9 mouse cellular contexts compared by ENCODE assay signal in genomic region chr1:153140747-153141228, GRCm38 (mm10). TPM values are rescaled to one million over a fixed set of nuclear protein-coding genes. Genes with fewer than 3 reads are reported as not detected.
A peak's percentile ranks its signal among the peaks of the same experiment; 100 is the strongest.
DNase-seq lines count a peak whose midpoint lies in the region; ATAC-seq and TF ChIP-seq lines count a peak whose summit lies in the region.
"Had no signal": no experiment of that assay in that cellular context is flagged by ENCODE, and none has a peak within 500 bp of the region (broad histone marks: within the 10 kb centered on the region; RNA-seq: fewer than 3 reads in every experiment).

No protein-coding gene starts in this region.

- no peak for ATAC-seq in heart, embryonic 12.5 days (ENCODE audit: insufficient number of reproducible peaks, low FRiP score)
- ATAC-seq in heart, embryonic 11.5 days (replicated peaks; ENCODE audit: insufficient number of reproducible peaks, low FRiP score, low TSS enrichment) = no peak
- ATAC-seq in intestine, embryonic 16.5 days = peak; percentile 89
- ATAC-seq in stomach, embryonic 14.5 days (ENCODE audit: insufficient number of reproducible peaks, insufficient read depth, low FRiP score, low read depth) = peak; percentile 64; the same call in 1 of the 2 replicates
- ATAC-seq in midbrain, embryonic 15.5 days (replicated peaks) = no peak
- no peak for ATAC-seq in hindbrain, postnatal 0 days

- WGBS in heart, embryonic 12.5 days = 18% methylated on average over 8 of the region's 8 CpGs
- 17% methylated on average over 8 of the region's 8 CpGs for WGBS in heart, embryonic 11.5 days (ENCODE audit: insufficient replicate concordance)
- 13% methylated on average over 8 of the region's 8 CpGs for WGBS in intestine, embryonic 16.5 days
- 8% methylated on average over 8 of the region's 8 CpGs for WGBS in stomach, embryonic 14.5 days
- 38% methylated on average over 8 of the region's 8 CpGs for WGBS in midbrain, embryonic 15.5 days
- 45% methylated on average over 8 of the region's 8 CpGs for WGBS in hindbrain, postnatal 0 days

- peaks cover 40% of the 10 kb centered on the region for H3K4me1 ChIP-seq in heart, embryonic 12.5 days (replicated peaks)
- peaks cover 22% of the 10 kb centered on the region for H3K4me1 ChIP-seq in heart, embryonic 11.5 days (ENCODE audit: control insufficient read depth, insufficient read depth, low read length)
- peaks cover 19% of the 10 kb centered on the region for H3K4me1 ChIP-seq in intestine, embryonic 16.5 days (ENCODE audit: control insufficient read depth, insufficient read depth, low read length)
- 0 out of 2 replicates have a peak, but pooled peaks cover 7% of the 10 kb centered on the region for H3K4me1 ChIP-seq in stomach, embryonic 14.5 days (ENCODE audit: control insufficient read depth, insufficient read depth, low read length)
- no peaks in the 10 kb centered on the region for H3K4me1 ChIP-seq in midbrain, embryonic 15.5 days
- no peaks in the 10 kb centered on the region for H3K4me1 ChIP-seq in hindbrain, postnatal 0 days (ENCODE audit: insufficient read depth, low read length)

- no peak overlapping the region for H3K27ac ChIP-seq in heart, embryonic 12.5 days (ENCODE audit: poor library complexity, severe bottlenecking)
- no peak overlapping the region for H3K27ac ChIP-seq in heart, embryonic 11.5 days (ENCODE audit: low read depth, low read length)
- H3K27ac ChIP-seq in intestine, embryonic 16.5 days (ENCODE audit: low read length) = peak overlapping the region; percentile 49
- no peak overlapping the region for H3K27ac ChIP-seq in stomach, embryonic 14.5 days (ENCODE audit: low read length)
- H3K27ac ChIP-seq in midbrain, embryonic 15.5 days = no peak overlapping the region
- no peak overlapping the region for H3K27ac ChIP-seq in hindbrain, postnatal 0 days
- H3K27ac ChIP-seq: liver, embryonic 13.5 days had no signal

- H3K36me3 ChIP-seq in heart, embryonic 12.5 days = no peaks in the 10 kb centered on the region
- no peaks in the 10 kb centered on the region for H3K36me3 ChIP-seq in heart, embryonic 11.5 days (ENCODE audit: control insufficient read depth, insufficient read depth, low read length)
- H3K36me3 ChIP-seq in intestine, embryonic 16.5 days (ENCODE audit: control insufficient read depth, insufficient read depth, low read length) = no peaks in the 10 kb centered on the region
- H3K36me3 ChIP-seq in stomach, embryonic 14.5 days (ENCODE audit: control insufficient read depth, insufficient read depth, low read length) = no peaks in the 10 kb centered on the region
- H3K36me3 ChIP-seq in midbrain, embryonic 15.5 days (replicated peaks) = no peaks in the 10 kb centered on the region
- no peaks in the 10 kb centered on the region for H3K36me3 ChIP-seq in hindbrain, postnatal 0 days (ENCODE audit: insufficient read depth, low read length)
- H3K36me3 ChIP-seq: liver, embryonic 13.5 days had no signal

- H3K9ac ChIP-seq in heart, embryonic 12.5 days = peak overlapping the region; percentile 26; the same call in 1 of the 2 replicates
- H3K9ac ChIP-seq in heart, embryonic 11.5 days (ENCODE audit: low read depth, low read length) = no peak overlapping the region
- H3K9ac ChIP-seq in intestine, embryonic 16.5 days (ENCODE audit: low read depth, low read length) = no peak overlapping the region
- no peak overlapping the region for H3K9ac ChIP-seq in stomach, embryonic 14.5 days (replicated peaks; ENCODE audit: low read depth, low read length)
- no peak overlapping the region for H3K9ac ChIP-seq in midbrain, embryonic 15.5 days
- no peak overlapping the region for H3K9ac ChIP-seq in hindbrain, postnatal 0 days (replicated peaks; ENCODE audit: low read length)
- H3K9ac ChIP-seq: liver, embryonic 13.5 days had no signal

- H3K4me3 ChIP-seq in heart, embryonic 12.5 days = no peak overlapping the region
- H3K4me3 ChIP-seq in heart, embryonic 11.5 days (ENCODE audit: low read depth, low read length) = no peak overlapping the region
- H3K4me3 ChIP-seq in intestine, embryonic 16.5 days (ENCODE audit: low read length) = peak overlapping the region; percentile 10; the same call in 1 of the 2 replicates
- H3K4me3 ChIP-seq in stomach, embryonic 14.5 days (ENCODE audit: low read depth, low read length) = no peak overlapping the region
- no peak overlapping the region for H3K4me3 ChIP-seq in midbrain, embryonic 15.5 days
- no peak overlapping the region for H3K4me3 ChIP-seq in hindbrain, postnatal 0 days (ENCODE audit: low read length)
- H3K4me3 ChIP-seq: liver, embryonic 13.5 days had no signal

- TF ChIP-seq CTCF in hindbrain, postnatal 0 days (IDR thresholded peaks at IDR 0.05; ENCODE audit: low read depth) = no peak

- peak; percentile 65 for DNase-seq in R1 (ENCODE audit: low read depth, low spot score)
- DNase-seq in hindbrain, postnatal 0 days (ENCODE audit: low spot score) = no peak
- no peak for DNase-seq in cerebellum, postnatal 14 days
- DNase-seq: liver, embryonic 13.5 days had no signal

- no peak overlapping the region for H3K4me2 ChIP-seq in heart, embryonic 12.5 days
- no peak overlapping the region for H3K4me2 ChIP-seq in heart, embryonic 11.5 days
- H3K4me2 ChIP-seq in intestine, embryonic 16.5 days (ENCODE audit: low read depth, low read length) = peak overlapping the region; percentile 33
- no peak overlapping the region for H3K4me2 ChIP-seq in stomach, embryonic 14.5 days (replicated peaks; ENCODE audit: low read depth, low read length)
- no peak overlapping the region for H3K4me2 ChIP-seq in midbrain, embryonic 15.5 days
- H3K4me2 ChIP-seq in hindbrain, postnatal 0 days (ENCODE audit: low read depth, low read length) = no peak overlapping the region
- H3K4me2 ChIP-seq: liver, embryonic 13.5 days had no signal

- no peaks in the 10 kb centered on the region for H3K9me3 ChIP-seq in heart, embryonic 12.5 days (replicated peaks)
- no peaks in the 10 kb centered on the region for H3K9me3 ChIP-seq in heart, embryonic 11.5 days (replicated peaks; ENCODE audit: control insufficient read depth, low read length)
- no peaks in the 10 kb centered on the region for H3K9me3 ChIP-seq in intestine, embryonic 16.5 days (ENCODE audit: control insufficient read depth, low read length)
- H3K9me3 ChIP-seq in stomach, embryonic 14.5 days (ENCODE audit: control insufficient read depth, low read depth, low read length) = no peaks in the 10 kb centered on the region
- no peaks in the 10 kb centered on the region for H3K9me3 ChIP-seq in midbrain, embryonic 15.5 days
- no peaks in the 10 kb centered on the region for H3K9me3 ChIP-seq in hindbrain, postnatal 0 days (ENCODE audit: low read length)
- H3K9me3 ChIP-seq: liver, embryonic 13.5 days had no signal

- no peaks in the 10 kb centered on the region for H3K27me3 ChIP-seq in heart, embryonic 12.5 days (replicated peaks)
- no peaks in the 10 kb centered on the region for H3K27me3 ChIP-seq in heart, embryonic 11.5 days (ENCODE audit: control insufficient read depth, insufficient read depth, low read length)
- no peaks in the 10 kb centered on the region for H3K27me3 ChIP-seq in intestine, embryonic 16.5 days (replicated peaks; ENCODE audit: control insufficient read depth, insufficient read depth, low read length)
- no peaks in the 10 kb centered on the region for H3K27me3 ChIP-seq in stomach, embryonic 14.5 days (ENCODE audit: control insufficient read depth, insufficient read depth, low read length)
- H3K27me3 ChIP-seq in midbrain, embryonic 15.5 days (replicated peaks) = no peaks in the 10 kb centered on the region
- no peaks in the 10 kb centered on the region for H3K27me3 ChIP-seq in hindbrain, postnatal 0 days (ENCODE audit: insufficient read depth, low read length)
- H3K27me3 ChIP-seq: liver, embryonic 13.5 days had no signal

RNA-seq across cellular contexts. Expression of gene Lamc2, which starts 45.5 kb away (rescaled TPM):
- polyA plus RNA-seq in heart, embryonic 12.5 days (2016; fragmentation: Nextera tagmentation; extraction: Ambion mirVana) = 8.7 and 9.8 TPM in 2 replicates
- 3.4 and 6.2 TPM in 2 replicates for polyA plus RNA-seq in heart, embryonic 11.5 days (2014; fragmentation: Nextera tagmentation; extraction: Ambion mirVana)
- 6.0 and 6.6 TPM in 2 replicates for polyA plus RNA-seq in intestine, embryonic 16.5 days (2015; fragmentation: Nextera tagmentation; extraction: Ambion mirVana)
- polyA plus RNA-seq in stomach, embryonic 14.5 days (2014; fragmentation: Nextera tagmentation; extraction: Ambion mirVana) = 14.3 and 15.2 TPM in 2 replicates
- polyA plus RNA-seq in midbrain, embryonic 15.5 days (2015; fragmentation: Nextera tagmentation; extraction: Ambion mirVana) = 1.9 TPM in 2 replicates
- total RNA-seq in hindbrain, postnatal 0 days (2014; rRNA removed) = 5.8 and 6.3 TPM in 2 replicates
- 3.7 and 4.4 TPM in 2 replicates for polyA plus RNA-seq in hindbrain, postnatal 0 days (2015; fragmentation: Nextera tagmentation; extraction: Ambion mirVana)

Comparison
In these comparisons a context has a peak if more than half of its experiments do, and no peak if none do; other contexts are left out.
1. ATAC-seq: peak in intestine, embryonic 16.5 days (single experiment) and stomach, embryonic 14.5 days (single experiment); none in heart, embryonic 12.5 days (single experiment), heart, embryonic 11.5 days (single experiment), midbrain, embryonic 15.5 days (single experiment) and hindbrain, postnatal 0 days (single experiment).